Mouse (Mus musculus) heart, embryonic 14.5 days (tissue): Measurements from ENCODE around the gene Cyp4x1. TPM values are rescaled to one million over a fixed set of nuclear protein-coding genes. Genes with fewer than 3 reads are reported as not detected.

Experiments used
- ATAC-seq: fragments of 200-750 bp; cut with Nextera tagmentation; 2 replicates; pipeline ENCODE4 v1.8.0; 2017; ENCODE audit warnings: low read depth, moderate TSS enrichment; ENCODE audit not compliant: insufficient number of reproducible peaks, insufficient read depth, low FRiP score
- H3K27ac ChIP-seq, 2 experiments: fragments of 200-500 bp in 1 of 2; fragments of 300-500 bp in 1 of 2; sonication (generic) in 1 of 2; replicated peaks in 1 of 2; 2 replicates each; pipeline ENCODE4 v1.5.1; 2012 to 2014; ENCODE audit warnings: low read depth in 2 of 2, low read length in 2 of 2, control low read depth in 1 of 2, mild to moderate bottlenecking in 1 of 2, mixed read lengths in 1 of 2; ENCODE audit not compliant: control insufficient read depth in 1 of 2, insufficient read depth in 1 of 2
- H3K27me3 ChIP-seq: fragments of 300-500 bp; sonication (generic); 2 replicates; pipeline ENCODE4 v1.6.1; 2014; ENCODE audit warnings: mild to moderate bottlenecking, low read length, control low read depth; ENCODE audit not compliant: control insufficient read depth, insufficient read depth
- H3K36me3 ChIP-seq: fragments of 300-500 bp; sonication (generic); 2 replicates; pipeline ENCODE4 v1.6.1; 2014; ENCODE audit warnings: mild to moderate bottlenecking, control low read depth, low read length, mixed read lengths; ENCODE audit not compliant: control insufficient read depth, insufficient read depth
- H3K4me1 ChIP-seq, 2 experiments: fragments of 200-500 bp in 1 of 2; fragments of 300-500 bp in 1 of 2; sonication (generic) in 1 of 2; 2 replicates each; pipeline ENCODE4 v1.6.1; 2012 to 2014; ENCODE audit warnings: low read length in 2 of 2, control low read depth in 1 of 2, mixed read lengths in 1 of 2; ENCODE audit not compliant: control insufficient read depth in 2 of 2, insufficient read depth in 2 of 2
- H3K4me2 ChIP-seq: fragments of 300-500 bp; sonication (generic); 2 replicates; pipeline ENCODE4 v1.6.1; 2014; ENCODE audit warnings: mild to moderate bottlenecking, low read length
- H3K4me3 ChIP-seq, 2 experiments: fragments of 200-500 bp in 1 of 2; fragments of 300-500 bp in 1 of 2; sonication (generic) in 1 of 2; 2 replicates each; pipeline ENCODE4 v1.5.1; 2012 to 2014; ENCODE audit warnings: low read length in 2 of 2, mild to moderate bottlenecking in 2 of 2, control low read depth in 1 of 2, low read depth in 1 of 2, moderate library complexity in 1 of 2; ENCODE audit not compliant: control insufficient read depth in 1 of 2, insufficient read depth in 1 of 2
- H3K9ac ChIP-seq: fragments of 300-500 bp; sonication (generic); 2 replicates; pipeline ENCODE4 v1.6.1; 2014; ENCODE audit warnings: mild to moderate bottlenecking, low read length
- H3K9me3 ChIP-seq: fragments of 300-500 bp; sonication (generic); 2 replicates; pipeline ENCODE4 v1.6.1; 2016; ENCODE audit warnings: low read length, control low read depth; ENCODE audit not compliant: control insufficient read depth
- WGBS: fragments of 180-500 bp; shearing (Covaris S2); extraction: QIAGEN DNeasy Blood & Tissue Kit; methylation state at CpG from one replicate; pipeline ENCODE4 v1.1.7; 2014; 5-methylcytosine and 5-hydroxymethylcytosine counted together
- polyA plus RNA-seq: library from polyadenylated mRNA; unstranded; fragments of >200 nt; fragmentation: Nextera tagmentation; extraction: Ambion mirVana; gene quantifications from 2 replicates; pipeline ENCODE4 v1.2.1, GENCODE M21; 2014

The Cyp4x1 gene
- polyA plus RNA-seq, 1 experiment from 2014 or later = not detected

DNA sequence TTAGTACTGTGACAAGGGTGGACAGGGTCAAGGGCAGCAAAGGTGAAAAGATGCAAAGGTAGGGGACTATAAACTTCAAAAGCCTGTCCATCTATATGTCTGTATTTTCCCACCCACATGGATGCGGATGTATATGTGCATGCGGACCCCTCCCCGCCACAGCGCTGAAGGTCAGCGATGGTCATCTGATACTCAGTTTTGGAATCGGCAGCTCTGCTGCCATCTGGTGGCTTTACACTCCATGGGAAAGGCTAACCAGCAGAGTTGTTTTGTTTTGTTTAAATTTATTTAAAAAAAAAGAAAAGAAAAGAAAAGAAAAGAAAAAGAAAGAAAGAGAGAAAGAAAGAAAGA is 37.0 kb downstream of the Cyp4x1 start:
- H3K4me3 ChIP-seq = peak overlapping the region in 1 of 2 experiments; percentile 7; a peak in 1 of 4 replicates

DNA sequence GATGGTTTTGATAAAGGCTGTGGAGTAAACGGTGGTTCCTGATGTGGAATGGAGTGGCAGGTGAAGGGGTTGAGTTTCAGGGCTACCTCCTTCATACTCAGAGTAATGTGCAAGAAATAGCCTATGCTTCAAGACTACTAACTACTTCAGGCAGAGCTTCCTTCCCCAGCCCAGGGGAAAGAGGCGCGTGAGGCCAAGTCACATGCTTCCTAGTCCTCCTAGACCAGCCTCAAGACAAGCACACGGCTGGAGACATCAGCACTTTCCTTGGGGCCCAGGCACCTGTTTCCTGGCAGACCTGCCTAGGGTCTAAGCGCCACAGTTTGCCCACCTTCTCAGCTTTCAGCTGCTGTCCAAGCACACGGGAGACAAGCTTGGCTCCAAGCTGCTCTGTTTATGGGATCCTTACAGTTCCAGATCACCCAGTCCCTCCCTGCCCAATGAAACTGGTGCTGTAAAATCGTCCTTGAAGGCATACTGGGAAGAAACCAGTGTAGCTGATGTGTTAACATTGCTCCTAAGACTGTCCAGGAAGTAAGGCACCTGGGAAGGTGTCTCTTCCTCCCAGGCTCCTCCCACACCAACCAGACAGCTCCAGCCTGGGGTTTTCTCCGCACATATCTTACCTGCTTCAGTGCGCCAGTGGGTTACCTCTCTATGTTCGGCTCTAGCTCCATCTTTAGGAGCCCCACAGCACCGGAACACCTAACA is 37.5 kb downstream of the Cyp4x1 start:
- no peak for ATAC-seq
- no peaks in the 10 kb centered on the region for H3K9me3 ChIP-seq
- H3K27me3 ChIP-seq = peaks cover 16% of the 10 kb centered on the region
- H3K9ac ChIP-seq = peak overlapping the region; percentile 65
- 0 out of 4 replicates have a peak overlapping the region, but pooled peaks of 1 of the 2 experiments have one; percentile 8 for H3K27ac ChIP-seq
- peak overlapping the region; percentile 89 for H3K4me2 ChIP-seq
- H3K4me3 ChIP-seq = peak overlapping the region in 1 of 2 experiments; percentile 45; a peak in 2 of 4 replicates
- 11% methylated on average over 11 of the region's 11 CpGs for WGBS
- no peaks in the 10 kb centered on the region for H3K36me3 ChIP-seq
- H3K4me1 ChIP-seq = peaks cover 10 to 18% of the 10 kb centered on the region in 2 experiments

More for the DNA sequence above, 37.0 kb downstream of the Cyp4x1 start:
- Histone ChIP-seq H3K4me1 (peaks cover 10 to 18% of the 10 kb centered on the region in 2 experiments), H3K27me3 (peaks cover 15% of the 10 kb centered on the region), H3K9me3 (no peaks in the 10 kb centered on the region), H3K4me2 (peak overlapping the region; percentile 89), H3K36me3 (no peaks in the 10 kb centered on the region), H3K9ac (no peak overlapping the region), H3K27ac (no peak overlapping the region)
- WGBS = under 1% methylated on average over 6 of the region's 6 CpGs
- no peak for ATAC-seq

- peak overlapping the region; percentile 30 to 45 for H3K4me3 ChIP-seq
- H3K36me3 ChIP-seq = no peaks in the 10 kb centered on the region
- H3K9me3 ChIP-seq = no peaks in the 10 kb centered on the region
- ATAC-seq = peak; percentile 75
- H3K4me2 ChIP-seq = peak overlapping the region; percentile 89
- peak overlapping the region; percentile 65 for H3K9ac ChIP-seq
- H3K27ac ChIP-seq = 0 out of 4 replicates have a peak overlapping the region, but pooled peaks of 1 of the 2 experiments have one; percentile 8
- H3K4me1 ChIP-seq = peaks cover 10 to 18% of the 10 kb centered on the region in 2 experiments
- peaks cover 16% of the 10 kb centered on the region for H3K27me3 ChIP-seq
- 1% methylated on average over 31 of the region's 31 CpGs for WGBS
Measured at GRCm38 (mm10) chr4:115095671-115096434, 38.2 kb downstream of the Cyp4x1 start.

GRCm38 (mm10) chr4:115094056-115094455 is 40.0 kb downstream of the Cyp4x1 start:
- peaks cover 28% of the 10 kb centered on the region for H3K27me3 ChIP-seq
- no peaks in the 10 kb centered on the region for H3K36me3 ChIP-seq
- WGBS = 82% methylated on average over 2 of the region's 2 CpGs
- peaks cover 10 to 18% of the 10 kb centered on the region in 2 experiments for H3K4me1 ChIP-seq
- H3K9ac ChIP-seq = no peak overlapping the region
- no peak overlapping the region for H3K4me3 ChIP-seq
- no peak overlapping the region for H3K4me2 ChIP-seq
- no peak overlapping the region for H3K27ac ChIP-seq
- H3K9me3 ChIP-seq = no peaks in the 10 kb centered on the region
- ATAC-seq = no peak

GRCm38 (mm10) chr4:115093331-115093864 is 40.7 kb downstream of the Cyp4x1 start:
- Histone ChIP-seq H3K9ac (no peak overlapping the region), H3K27me3 (peaks cover 34% of the 10 kb centered on the region), H3K4me2 (no peak overlapping the region), H3K4me1 (peaks cover 10 to 18% of the 10 kb centered on the region in 2 experiments), H3K4me3 (no peak overlapping the region), H3K27ac (no peak overlapping the region), H3K9me3 (no peaks in the 10 kb centered on the region), H3K36me3 (no peaks in the 10 kb centered on the region)
- 81% methylated on average over 4 of the region's 4 CpGs for WGBS
- no peak for ATAC-seq

DNA sequence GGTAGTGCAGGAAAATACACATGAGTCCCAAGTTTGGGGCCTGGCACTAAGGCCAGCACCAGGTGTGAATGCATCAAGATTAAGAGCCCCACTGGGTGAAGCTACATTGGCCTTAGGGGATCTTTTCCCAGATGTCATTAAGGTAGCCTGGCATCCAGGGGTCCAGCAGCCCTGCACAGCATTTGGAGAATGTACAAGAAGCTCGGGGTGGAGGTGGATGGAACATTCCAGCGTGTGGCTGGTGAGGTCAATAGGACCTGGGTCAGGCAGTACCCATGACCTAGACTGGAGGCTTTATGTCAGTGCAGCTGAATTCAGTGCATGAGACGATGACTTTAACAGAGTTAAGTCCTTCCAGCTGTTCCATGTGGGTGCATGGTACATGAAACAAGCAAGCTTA is 42.3 kb downstream of the Cyp4x1 start:
- Histone ChIP-seq H3K4me3 (no peak overlapping the region), H3K9me3 (no peaks in the 10 kb centered on the region), H3K36me3 (no peaks in the 10 kb centered on the region), H3K4me2 (no peak overlapping the region), H3K27ac (no peak overlapping the region), H3K9ac (no peak overlapping the region), H3K4me1 (peaks cover 6 to 14% of the 10 kb centered on the region in 2 experiments), H3K27me3 (peaks cover 43% of the 10 kb centered on the region)
- no peak for ATAC-seq
- 78% methylated on average over 3 of the region's 3 CpGs for WGBS

DNA sequence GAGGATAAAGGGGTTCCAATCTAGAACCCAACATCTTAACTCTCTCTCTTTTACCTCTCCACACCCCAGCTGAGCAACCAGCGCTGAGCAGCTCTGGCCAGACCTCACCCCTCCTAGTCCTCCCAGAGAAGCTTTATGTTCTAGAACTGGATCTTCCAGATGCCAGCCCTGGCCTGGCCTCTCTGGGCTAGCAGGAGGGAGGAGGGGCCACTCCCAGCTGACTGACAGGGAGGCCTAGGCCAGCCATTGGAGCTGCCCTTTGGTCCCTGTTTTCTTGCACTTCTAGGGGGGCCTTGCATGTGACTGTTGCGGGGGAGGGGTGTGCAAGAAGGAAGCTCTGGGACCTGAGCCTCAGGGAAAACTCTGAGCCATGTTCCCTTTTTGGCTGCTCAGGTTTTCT is 43.5 kb downstream of the Cyp4x1 start:
- Histone ChIP-seq H3K4me2 (no peak overlapping the region), H3K9ac (no peak overlapping the region)

More for the DNA sequence above, 43.5 kb downstream of the Cyp4x1 start:
- peaks cover 40% of the 10 kb centered on the region for H3K27me3 ChIP-seq
- peaks cover 0 to 3% of the 10 kb centered on the region in 2 experiments; a peak in 2 of 4 replicates for H3K4me1 ChIP-seq
- no peak overlapping the region for H3K4me3 ChIP-seq
- ATAC-seq = no peak
- no peaks in the 10 kb centered on the region for H3K9me3 ChIP-seq
- H3K36me3 ChIP-seq = no peaks in the 10 kb centered on the region
- 67% methylated on average over 2 of the region's 2 CpGs for WGBS
- H3K27ac ChIP-seq = no peak overlapping the region
